17 mouse cellular contexts compared by ENCODE assay signal in genomic region chr6:146979115-146979744, GRCm38 (mm10). TPM values are rescaled to one million over a fixed set of nuclear protein-coding genes. Genes with fewer than 3 reads are reported as not detected.
DNase-seq lines count a peak whose midpoint lies in the region; ATAC-seq and TF ChIP-seq lines count a peak whose summit lies in the region.
"Had no signal": no experiment of that assay in that cellular context is flagged by ENCODE, and none has a peak within 500 bp of the region (broad histone marks: within the 10 kb centered on the region; RNA-seq: fewer than 3 reads in every experiment).

No protein-coding gene starts in this region.

- ATAC-seq in limb, embryonic 13.5 days (ENCODE audit: low FRiP score, low read depth), result peak; percentile 34; the same call in 1 of the 2 replicates
- ATAC-seq: forebrain, embryonic 13.5 days; midbrain, embryonic 13.5 days had no signal

- H3K4me1 ChIP-seq in heart, embryonic 10.5 days, result peaks cover 49% of the 10 kb centered on the region
- H3K4me1 ChIP-seq in kidney, adult 2 months (ENCODE audit: control insufficient read depth, insufficient read depth, low read length), result peaks cover 29% of the 10 kb centered on the region
- peaks cover 21% of the 10 kb centered on the region for H3K4me1 ChIP-seq in limb, embryonic 13.5 days
- H3K4me1 ChIP-seq: midbrain, embryonic 13.5 days had no signal

- DNase-seq in heart, embryonic 10.5 days (ENCODE audit: low spot score), result peak; percentile 35
- DNase-seq in heart, adult 8-10 months (ENCODE audit: low spot score), result no peak
- peak; percentile 48 for DNase-seq in Muller cell, postnatal 12 days (ENCODE audit: inconsistent ontology term)
- DNase-seq in kidney, adult 2 months, result peak; percentile 74
- DNase-seq in cerebellum, adult 11 months, result no peak
- no peak for DNase-seq in left cerebral cortex, adult 9 months (ENCODE audit: low spot score in 2 of 2)
- no peak for DNase-seq in frontal cortex, postnatal 10 days (ENCODE audit: low spot score in 2 of 2)
- DNase-seq: adrenal gland, adult 8-10 months had no signal

- no peaks in the 10 kb centered on the region for H3K27me3 ChIP-seq in heart, embryonic 10.5 days (ENCODE audit: insufficient read depth, poor library complexity, severe bottlenecking)
- no peaks in the 10 kb centered on the region for H3K27me3 ChIP-seq in kidney, adult 2 months (replicated peaks; ENCODE audit: control insufficient read depth, insufficient read depth, low read length)
- no peaks in the 10 kb centered on the region for H3K27me3 ChIP-seq in limb, embryonic 13.5 days
- H3K27me3 ChIP-seq: forebrain, embryonic 13.5 days; midbrain, embryonic 13.5 days; neural tube, embryonic 12.5 days had no signal

- H3K4me2 ChIP-seq in limb, embryonic 13.5 days (replicated peaks), result no peak overlapping the region
- H3K4me2 ChIP-seq: forebrain, embryonic 13.5 days; midbrain, embryonic 13.5 days; neural tube, embryonic 12.5 days had no signal

- peak overlapping the region; percentile 79 for H3K27ac ChIP-seq in heart, embryonic 10.5 days
- peak overlapping the region; percentile 99 for H3K27ac ChIP-seq in kidney, adult 2 months (ENCODE audit: insufficient read depth, low read depth, low read length)
- peak overlapping the region; percentile 67; the same call in 1 of the 2 replicates for H3K27ac ChIP-seq in limb, embryonic 13.5 days
- H3K27ac ChIP-seq: forebrain, embryonic 13.5 days; midbrain, embryonic 13.5 days; neural tube, embryonic 12.5 days had no signal

- TF ChIP-seq POLR2A in kidney, adult 2 months (IDR thresholded peaks at IDR 0.05; ENCODE audit: low read depth, low read length), result no peak

- no peak for TF ChIP-seq CTCF in kidney, adult 2 months (conservative IDR thresholded peaks at IDR 0.05; ENCODE audit: insufficient read depth, insufficient read length, low read depth, low read length)

- H3K9ac ChIP-seq in limb, embryonic 13.5 days, result no peak overlapping the region; the same call in 1 of the 2 replicates
- H3K9ac ChIP-seq: forebrain, embryonic 13.5 days; midbrain, embryonic 13.5 days; neural tube, embryonic 12.5 days had no signal

- H3K36me3 ChIP-seq in heart, embryonic 10.5 days, result peaks cover 40% of the 10 kb centered on the region
- peaks cover 6% of the 10 kb centered on the region for H3K36me3 ChIP-seq in kidney, adult 2 months (ENCODE audit: control insufficient read depth, insufficient read depth, low read length)
- H3K36me3 ChIP-seq in limb, embryonic 13.5 days, result peaks cover 43% of the 10 kb centered on the region
- H3K36me3 ChIP-seq: midbrain, embryonic 13.5 days; neural tube, embryonic 12.5 days had no signal

- H3K4me3 ChIP-seq in heart, embryonic 10.5 days, result no peak overlapping the region
- H3K4me3 ChIP-seq in kidney, adult 2 months (ENCODE audit: insufficient read depth, low read depth, low read length), result no peak overlapping the region
- no peak overlapping the region for H3K4me3 ChIP-seq in limb, embryonic 13.5 days
- H3K4me3 ChIP-seq: forebrain, embryonic 13.5 days; midbrain, embryonic 13.5 days; neural tube, embryonic 12.5 days had no signal

- no peaks in the 10 kb centered on the region for H3K9me3 ChIP-seq in heart, embryonic 10.5 days
- no peaks in the 10 kb centered on the region for H3K9me3 ChIP-seq in limb, embryonic 13.5 days
- H3K9me3 ChIP-seq: forebrain, embryonic 13.5 days; midbrain, embryonic 13.5 days; neural tube, embryonic 12.5 days had no signal

- 43% methylated on average over 1 of the region's 1 CpGs for WGBS in heart, embryonic 10.5 days
- WGBS in kidney, adult 2 months, result 59% methylated on average over 1 of the region's 1 CpGs
- 66% methylated on average over 1 of the region's 1 CpGs for WGBS in limb, embryonic 13.5 days

RNA-seq across cellular contexts. Expression of gene 1700034J05Rik, which starts 25.0 kb away (rescaled TPM):
- polyA plus RNA-seq in heart, embryonic 10.5 days (2016; fragmentation: Nextera tagmentation; extraction: Ambion mirVana), result 0.22 and 0.33 TPM in 2 replicates
- total RNA-seq in heart, adult 8-10 months (2022), result not detected
- 0.07 TPM in 1 of 2 replicates, not detected in the other for polyA plus RNA-seq in kidney, adult 2 months (2012; rRNA removed)
- 0.18 and 0.31 TPM in 2 replicates for polyA plus RNA-seq in limb, embryonic 13.5 days (2015; fragmentation: Nextera tagmentation; extraction: Ambion mirVana)
- total RNA-seq: adrenal gland, adult 8-10 months; left cerebral cortex, adult 8-10 months; MEL had no signal
- polyA plus RNA-seq: cortical plate, adult 2 months; large intestine, adult 2 months; thymus, postnatal 0 days had no signal

RNA-seq across cellular contexts. Expression of gene Rep15, which starts 53.2 kb away (rescaled TPM):
- 1.4 TPM in 2 replicates for polyA plus RNA-seq in heart, embryonic 10.5 days (2016; fragmentation: Nextera tagmentation; extraction: Ambion mirVana)
- total RNA-seq in heart, adult 8-10 months (2022), result 1 to 10 TPM in 2 of 4 experiments, under 1 TPM in 2; 0.92 to 1.5 (median 1.2) TPM
- 0.35 and 0.42 TPM in 2 replicates for polyA plus RNA-seq in kidney, adult 2 months (2012; rRNA removed)
- 1.3 and 1.6 TPM in 2 replicates for polyA plus RNA-seq in limb, embryonic 13.5 days (2015; fragmentation: Nextera tagmentation; extraction: Ambion mirVana)

Comparison
In these comparisons a context has a peak if more than half of its experiments do, and no peak if none do; other contexts are left out.
1. DNase-seq: peak in heart, embryonic 10.5 days (single experiment), Muller cell, postnatal 12 days (single experiment) and kidney, adult 2 months (single experiment); none in heart, adult 8-10 months (single experiment), cerebellum, adult 11 months (single experiment), left cerebral cortex, adult 9 months (0 of 2) and frontal cortex, postnatal 10 days (0 of 2).
2. Peak in every context shown above with its lines, with median percentiles within 50 percentile points of each other: H3K27ac ChIP-seq.